Mouse (Mus musculus): ENCODE measurements at regions not wholly inside any gene's neighbourhood (a gene's known extent, or its start where the extent isn't known, plus 50 kb on each side); places are given as distances from the start of the nearest gene placed in this dataset.

GRCm38 (mm10) chr5:126117291-126117690, 585.7 kb downstream of the Tmem132b start:
- TF ChIP-seq FLI1 (IDR thresholded peaks at IDR 0.05; ENCODE audit: low read length) (no peak), GATA1 (IDR thresholded peaks at IDR 0.05; ENCODE audit: borderline replicate concordance, low read length) (no peak)
